Mouse (Mus musculus) A20 (cell line): ENCODE results near the gene Clcn1.

Source experiments
- DNase-seq: peaks from one replicate; pipeline ENCODE4 v3.0.0-alpha.2; 2011; ENCODE audit warnings: low read depth, low spot score

Clcn1 gene

GRCm38 (mm10) chr6:42286448-42286847 lies at the start of gene Clcn1:
Clcn1 (plus strand) TSS chr6:42286685.
- no peak for DNase-seq

GRCm38 (mm10) chr6:42237276-42237805 lies 49.1 kb upstream of the Clcn1 start:
- DNase-seq: no peak

GRCm38 (mm10) chr6:42241311-42242045 lies 45.0 kb upstream of the Clcn1 start:
- DNase-seq: no peak

- DNase-seq: peak; percentile 84
Observed at GRCm38 (mm10) chr6:42245711-42246353, 40.7 kb upstream of the Clcn1 start, which contains the start of gene Gstk1. Gstk1 (plus strand) TSS chr6:42245935.

GRCm38 (mm10) chr6:42247173-42247572 lies 39.3 kb upstream of the Clcn1 start:
- no peak for DNase-seq

GRCm38 (mm10) chr6:42247981-42248380 lies 38.5 kb upstream of the Clcn1 start:
- no peak for DNase-seq

GRCm38 (mm10) chr6:42251791-42252190 lies 34.7 kb upstream of the Clcn1 start:
- no peak for DNase-seq

GRCm38 (mm10) chr6:42253103-42253502 lies 33.4 kb upstream of the Clcn1 start:
- no peak for DNase-seq

GRCm38 (mm10) chr6:42257303-42257863 lies 29.1 kb upstream of the Clcn1 start:
- peak; percentile 66 for DNase-seq

- DNase-seq: no peak
Observed at GRCm38 (mm10) chr6:42260430-42260829, 26.1 kb upstream of the Clcn1 start.

GRCm38 (mm10) chr6:42261524-42262170 lies 24.8 kb upstream of the Clcn1 start, which contains the start of gene Tmem139:
Tmem139 (plus strand) TSS chr6:42261970.
- DNase-seq: no peak

- peak; percentile 97 for DNase-seq
Observed at GRCm38 (mm10) chr6:42264626-42265312, 21.7 kb upstream of the Clcn1 start, which contains the start of gene Casp2. Casp2 (plus strand) TSS chr6:42264985.

- DNase-seq: peak; percentile 76
Observed at GRCm38 (mm10) chr6:42265391-42266330, 20.8 kb upstream of the Clcn1 start.

GRCm38 (mm10) chr6:42270817-42271216 lies 15.7 kb upstream of the Clcn1 start:
- DNase-seq: no peak

GRCm38 (mm10) chr6:42276151-42276550 lies 10.3 kb upstream of the Clcn1 start:
- DNase-seq: no peak

- no peak for DNase-seq
Observed at GRCm38 (mm10) chr6:42282865-42283528, 3.5 kb upstream of the Clcn1 start.

- DNase-seq: no peak
Observed at GRCm38 (mm10) chr6:42287562-42287961, 1.1 kb downstream of the Clcn1 start.

GRCm38 (mm10) chr6:42293327-42293726 lies 6.8 kb downstream of the Clcn1 start:
- peak; percentile 78 for DNase-seq

- no peak for DNase-seq
Observed at GRCm38 (mm10) chr6:42295549-42296094, 9.1 kb downstream of the Clcn1 start.
